Mouse (Mus musculus): ENCODE results near the gene Rangap1. TPM values are rescaled to one million over a fixed set of nuclear protein-coding genes. Genes with fewer than 3 reads are reported as not detected.
"Not testable (repeated sequence)": the region's sequence is repeated elsewhere in the genome, so short reads cannot be mapped to it uniquely, and the experiment has no call there.

Gene Rangap1
- polyA plus RNA-seq, 1 experiment from 2014 or later: 130 TPM

- no peaks in the 10 kb centered on the region for H3K9me3 ChIP-seq (ENCODE audit: control insufficient read depth, low read length)
- no peak overlapping the region for H3K27ac ChIP-seq (ENCODE audit: low read depth, low read length)
- no peak overlapping the region for H3K4me2 ChIP-seq (replicated peaks; ENCODE audit: low read depth, low read length)
- H3K27me3 ChIP-seq (ENCODE audit: control insufficient read depth, insufficient read depth, low read length): no peaks in the 10 kb centered on the region
- 79% methylated on average over 4 of the region's 4 CpGs for WGBS
- no peak overlapping the region for H3K9ac ChIP-seq (ENCODE audit: low read depth, low read length)
- H3K36me3 ChIP-seq (ENCODE audit: control insufficient read depth, insufficient read depth, low read length): peaks cover 33% of the 10 kb centered on the region
- H3K4me3 ChIP-seq (ENCODE audit: low read depth, low read length): no peak overlapping the region
- ATAC-seq (ENCODE audit: low FRiP score) (no peak), DNase-seq (ENCODE audit: low spot score) (no peak)
- H3K4me1 ChIP-seq (replicated peaks; ENCODE audit: control insufficient read depth, insufficient read depth, low read length): no peaks in the 10 kb centered on the region
Measured at GRCm38 (mm10) chr15:81710801-81711200, 34.5 kb downstream of the Rangap1 start.

GRCm38 (mm10) chr15:81709686-81710085, 35.6 kb downstream of the Rangap1 start:
- H3K4me1 ChIP-seq (replicated peaks; ENCODE audit: control insufficient read depth, insufficient read depth, low read length): no peaks in the 10 kb centered on the region
- no peaks in the 10 kb centered on the region for H3K9me3 ChIP-seq (ENCODE audit: control insufficient read depth, low read length)
- no peaks in the 10 kb centered on the region for H3K27me3 ChIP-seq (ENCODE audit: control insufficient read depth, insufficient read depth, low read length)
- H3K9ac ChIP-seq (ENCODE audit: low read depth, low read length): no peak overlapping the region
- H3K27ac ChIP-seq (ENCODE audit: low read depth, low read length): no peak overlapping the region
- 92% methylated on average over 1 of the region's 1 CpGs for WGBS
- no peak overlapping the region for H3K4me3 ChIP-seq (ENCODE audit: low read depth, low read length)
- H3K4me2 ChIP-seq (replicated peaks; ENCODE audit: low read depth, low read length): no peak overlapping the region
- ATAC-seq (ENCODE audit: low FRiP score) (no peak), DNase-seq (ENCODE audit: low spot score) (no peak)
- peaks cover 41% of the 10 kb centered on the region for H3K36me3 ChIP-seq (ENCODE audit: control insufficient read depth, insufficient read depth, low read length)

GRCm38 (mm10) chr15:81708991-81709390, 36.3 kb downstream of the Rangap1 start:
- DNase-seq (ENCODE audit: low spot score) (no peak), ATAC-seq (ENCODE audit: low FRiP score) (no peak)
- Histone ChIP-seq H3K27ac (ENCODE audit: low read depth, low read length) (no peak overlapping the region), H3K9me3 (ENCODE audit: control insufficient read depth, low read length) (no peaks in the 10 kb centered on the region), H3K27me3 (ENCODE audit: control insufficient read depth, insufficient read depth, low read length) (no peaks in the 10 kb centered on the region), H3K36me3 (ENCODE audit: control insufficient read depth, insufficient read depth, low read length) (peaks cover 41% of the 10 kb centered on the region), H3K4me3 (ENCODE audit: low read depth, low read length) (no peak overlapping the region), H3K4me2 (replicated peaks; ENCODE audit: low read depth, low read length) (no peak overlapping the region), H3K4me1 (replicated peaks; ENCODE audit: control insufficient read depth, insufficient read depth, low read length) (no peaks in the 10 kb centered on the region), H3K9ac (ENCODE audit: low read depth, low read length) (no peak overlapping the region)
- WGBS: 89% methylated on average over 11 of the region's 11 CpGs

GRCm38 (mm10) chr15:81703094-81703489, 42.2 kb downstream of the Rangap1 start:
- H3K9me3 ChIP-seq (ENCODE audit: control insufficient read depth, low read length): no peaks in the 10 kb centered on the region
- ATAC-seq (ENCODE audit: low FRiP score): no peak
- H3K27me3 ChIP-seq (ENCODE audit: control insufficient read depth, insufficient read depth, low read length): no peaks in the 10 kb centered on the region
- no peak for DNase-seq (ENCODE audit: low spot score)
- no peak overlapping the region for H3K27ac ChIP-seq (ENCODE audit: low read depth, low read length)
- 92% methylated on average over 3 of the region's 3 CpGs for WGBS
- no peak overlapping the region for H3K4me3 ChIP-seq (ENCODE audit: low read depth, low read length)
- no peak overlapping the region for H3K9ac ChIP-seq (ENCODE audit: low read depth, low read length)
- H3K4me1 ChIP-seq (replicated peaks; ENCODE audit: control insufficient read depth, insufficient read depth, low read length): no peaks in the 10 kb centered on the region
- H3K4me2 ChIP-seq (replicated peaks; ENCODE audit: low read depth, low read length): no peak overlapping the region
- peaks cover 19% of the 10 kb centered on the region for H3K36me3 ChIP-seq (ENCODE audit: control insufficient read depth, insufficient read depth, low read length)

GRCm38 (mm10) chr15:81702306-81703093, 42.8 kb downstream of the Rangap1 start:
- no peak for ATAC-seq (ENCODE audit: low FRiP score)
- no peaks in the 10 kb centered on the region for H3K27me3 ChIP-seq (ENCODE audit: control insufficient read depth, insufficient read depth, low read length)
- no peaks in the 10 kb centered on the region for H3K4me1 ChIP-seq (replicated peaks; ENCODE audit: control insufficient read depth, insufficient read depth, low read length)
- no peak overlapping the region for H3K9ac ChIP-seq (ENCODE audit: low read depth, low read length)
- peaks cover 17% of the 10 kb centered on the region; the same call in 1 of the 2 replicates for H3K36me3 ChIP-seq (ENCODE audit: control insufficient read depth, insufficient read depth, low read length)
- no peak overlapping the region for H3K27ac ChIP-seq (ENCODE audit: low read depth, low read length)
- H3K4me2 ChIP-seq (replicated peaks; ENCODE audit: low read depth, low read length): no peak overlapping the region
- no peak for DNase-seq (ENCODE audit: low spot score)
- no peak overlapping the region for H3K4me3 ChIP-seq (ENCODE audit: low read depth, low read length)
- no peaks in the 10 kb centered on the region for H3K9me3 ChIP-seq (ENCODE audit: control insufficient read depth, low read length)
- 90% methylated on average over 13 of the region's 13 CpGs for WGBS

GRCm38 (mm10) chr15:81701350-81701749, 44.0 kb downstream of the Rangap1 start:
- H3K9ac ChIP-seq (ENCODE audit: low read depth, low read length); H3K4me2 ChIP-seq (replicated peaks; ENCODE audit: low read depth, low read length); H3K4me3 ChIP-seq (ENCODE audit: low read depth, low read length); DNase-seq (ENCODE audit: low spot score); H3K4me1 ChIP-seq (replicated peaks; ENCODE audit: control insufficient read depth, insufficient read depth, low read length); H3K9me3 ChIP-seq (ENCODE audit: control insufficient read depth, low read length); H3K27me3 ChIP-seq (ENCODE audit: control insufficient read depth, insufficient read depth, low read length); H3K27ac ChIP-seq (ENCODE audit: low read depth, low read length); ATAC-seq (ENCODE audit: low FRiP score): not testable (repeated sequence)
- peaks cover 13% of the 10 kb centered on the region; the same call in 1 of the 2 replicates for H3K36me3 ChIP-seq (ENCODE audit: control insufficient read depth, insufficient read depth, low read length)
- WGBS: 81% methylated on average over 4 of the region's 4 CpGs

GRCm38 (mm10) chr15:81700601-81701000, 44.7 kb downstream of the Rangap1 start:
- WGBS: 85% methylated on average over 8 of the region's 8 CpGs
- ATAC-seq (ENCODE audit: low FRiP score) (no peak), DNase-seq (ENCODE audit: low spot score) (no peak)
- Histone ChIP-seq H3K36me3 (ENCODE audit: control insufficient read depth, insufficient read depth, low read length) (peaks cover 8% of the 10 kb centered on the region; the same call in 1 of the 2 replicates), H3K4me1 (replicated peaks; ENCODE audit: control insufficient read depth, insufficient read depth, low read length) (no peaks in the 10 kb centered on the region), H3K4me3 (ENCODE audit: low read depth, low read length) (no peak overlapping the region), H3K27me3 (ENCODE audit: control insufficient read depth, insufficient read depth, low read length) (0 out of 2 replicates have a peak, but pooled peaks cover 2% of the 10 kb centered on the region), H3K27ac (ENCODE audit: low read depth, low read length) (no peak overlapping the region), H3K9me3 (ENCODE audit: control insufficient read depth, low read length) (no peaks in the 10 kb centered on the region), H3K4me2 (replicated peaks; ENCODE audit: low read depth, low read length) (no peak overlapping the region), H3K9ac (ENCODE audit: low read depth, low read length) (no peak overlapping the region)

- H3K4me3 ChIP-seq (ENCODE audit: low read depth, low read length): no peak overlapping the region
- no peaks in the 10 kb centered on the region for H3K9me3 ChIP-seq (ENCODE audit: control insufficient read depth, low read length)
- H3K27me3 ChIP-seq (ENCODE audit: control insufficient read depth, insufficient read depth, low read length): peaks cover 4% of the 10 kb centered on the region
- H3K4me1 ChIP-seq (replicated peaks; ENCODE audit: control insufficient read depth, insufficient read depth, low read length): no peaks in the 10 kb centered on the region
- no peak overlapping the region for H3K4me2 ChIP-seq (replicated peaks; ENCODE audit: low read depth, low read length)
- peaks cover 3% of the 10 kb centered on the region; the same call in 1 of the 2 replicates for H3K36me3 ChIP-seq (ENCODE audit: control insufficient read depth, insufficient read depth, low read length)
- 69% methylated on average over 2 of the region's 2 CpGs for WGBS
- no peak overlapping the region for H3K27ac ChIP-seq (ENCODE audit: low read depth, low read length)
- no peak overlapping the region for H3K9ac ChIP-seq (ENCODE audit: low read depth, low read length)
- DNase-seq (ENCODE audit: low spot score) (no peak), ATAC-seq (ENCODE audit: low FRiP score) (no peak)
Measured at GRCm38 (mm10) chr15:81700161-81700560, 45.2 kb downstream of the Rangap1 start.

GRCm38 (mm10) chr15:81698532-81698931, 46.8 kb downstream of the Rangap1 start:
- no peak overlapping the region for H3K9ac ChIP-seq (ENCODE audit: low read depth, low read length)
- H3K27me3 ChIP-seq (ENCODE audit: control insufficient read depth, insufficient read depth, low read length): peaks cover 17% of the 10 kb centered on the region
- WGBS: 80% methylated on average over 2 of the region's 2 CpGs
- no peaks in the 10 kb centered on the region for H3K9me3 ChIP-seq (ENCODE audit: control insufficient read depth, low read length)
- ATAC-seq (ENCODE audit: low FRiP score) (no peak), DNase-seq (ENCODE audit: low spot score) (no peak)
- H3K27ac ChIP-seq (ENCODE audit: low read depth, low read length): no peak overlapping the region
- no peak overlapping the region for H3K4me3 ChIP-seq (ENCODE audit: low read depth, low read length)
- H3K4me1 ChIP-seq (replicated peaks; ENCODE audit: control insufficient read depth, insufficient read depth, low read length): peaks cover 6% of the 10 kb centered on the region
- no peaks in the 10 kb centered on the region for H3K36me3 ChIP-seq (ENCODE audit: control insufficient read depth, insufficient read depth, low read length)
- no peak overlapping the region for H3K4me2 ChIP-seq (replicated peaks; ENCODE audit: low read depth, low read length)

Data from hindbrain, embryonic 11.5 days (tissue).